Mouse (Mus musculus): ENCODE data around the gene Coq8b. TPM values are rescaled to one million over a fixed set of nuclear protein-coding genes. Genes with fewer than 3 reads are reported as not detected.

Gene Coq8b
- polyA plus RNA-seq, 1 experiment: 31.8 TPM

- Histone ChIP-seq H3K4me1 (ENCODE audit: control insufficient read depth, insufficient read depth, low read length) (peaks cover 9% of the 10 kb centered on the region), H3K27ac (ENCODE audit: insufficient read depth, low read length) (peak overlapping the region; percentile 63; the same call in 1 of the 2 replicates), H3K4me3 (ENCODE audit: insufficient read depth, low read length) (peak overlapping the region; percentile 41)
- no peak for TF ChIP-seq CTCF (IDR thresholded peaks at IDR 0.05; ENCODE audit: extremely low read depth, insufficient read depth, low read length)
Measured at GRCm38 (mm10) chr7:27227676-27228075, 5.1 kb upstream of the Coq8b start.

GRCm38 (mm10) chr7:27228281-27228821, 4.5 kb upstream of the Coq8b start, which contains the start of gene Itpkc:
Itpkc (minus strand) TSS chr7:27228661.
- TF ChIP-seq CTCF (IDR thresholded peaks at IDR 0.05; ENCODE audit: extremely low read depth, insufficient read depth, low read length) (no peak), POLR2A (IDR thresholded peaks at IDR 0.05; ENCODE audit: extremely low read depth, insufficient read depth, low read length) (peak; percentile 93)
- Histone ChIP-seq H3K4me1 (ENCODE audit: control insufficient read depth, insufficient read depth, low read length) (peaks cover 9% of the 10 kb centered on the region), H3K4me3 (ENCODE audit: insufficient read depth, low read length) (peak within 1 kb of the TSS; percentile 41), H3K27ac (ENCODE audit: insufficient read depth, low read length) (peak within 1 kb of the TSS; percentile 63)

DNA sequence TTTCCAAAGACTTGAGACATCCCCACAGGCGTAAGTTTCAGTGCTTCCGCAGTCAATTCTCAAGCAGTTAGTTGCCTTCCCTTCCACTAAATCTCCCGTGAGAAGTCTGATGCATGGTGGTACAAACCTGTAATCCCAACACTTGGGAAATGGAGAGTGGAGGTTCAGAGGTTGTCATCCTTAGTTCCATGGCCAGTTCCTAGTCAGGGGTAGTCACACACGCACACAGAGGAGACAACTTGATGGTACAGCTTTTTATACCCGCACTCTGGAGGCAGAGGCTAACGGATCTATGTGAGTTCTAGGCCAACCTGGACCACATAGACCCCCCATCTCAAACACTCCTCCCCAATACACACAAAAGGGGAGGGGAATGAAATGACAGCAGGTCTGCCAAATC, 4.0 kb upstream of the Coq8b start:
- TF ChIP-seq CTCF (IDR thresholded peaks at IDR 0.05; ENCODE audit: extremely low read depth, insufficient read depth, low read length) (no peak), POLR2A (IDR thresholded peaks at IDR 0.05; ENCODE audit: extremely low read depth, insufficient read depth, low read length) (no peak)
- Histone ChIP-seq H3K4me1 (ENCODE audit: control insufficient read depth, insufficient read depth, low read length) (peaks cover 11% of the 10 kb centered on the region), H3K4me3 (ENCODE audit: insufficient read depth, low read length) (peak overlapping the region; percentile 41), H3K27ac (ENCODE audit: insufficient read depth, low read length) (peak overlapping the region; percentile 55)

GRCm38 (mm10) chr7:27230781-27231180, 2.0 kb upstream of the Coq8b start:
- no peak for TF ChIP-seq POLR2A (IDR thresholded peaks at IDR 0.05; ENCODE audit: extremely low read depth, insufficient read depth, low read length)
- no peak for TF ChIP-seq CTCF (IDR thresholded peaks at IDR 0.05; ENCODE audit: extremely low read depth, insufficient read depth, low read length)
- Histone ChIP-seq H3K4me1 (ENCODE audit: control insufficient read depth, insufficient read depth, low read length) (peaks cover 3% of the 10 kb centered on the region), H3K4me3 (ENCODE audit: insufficient read depth, low read length) (no peak overlapping the region), H3K27ac (ENCODE audit: insufficient read depth, low read length) (no peak overlapping the region)

- H3K4me3 ChIP-seq (ENCODE audit: insufficient read depth, low read length): no peak overlapping the region
- H3K27ac ChIP-seq (ENCODE audit: insufficient read depth, low read length): peak overlapping the region; percentile 41
- H3K4me1 ChIP-seq (ENCODE audit: control insufficient read depth, insufficient read depth, low read length): peaks cover 2% of the 10 kb centered on the region; the same call in 1 of the 2 replicates
- no peak for TF ChIP-seq CTCF (IDR thresholded peaks at IDR 0.05; ENCODE audit: extremely low read depth, insufficient read depth, low read length)
- 0 out of 2 replicates have a peak, but pooled peaks have one; percentile 21 for TF ChIP-seq POLR2A (IDR thresholded peaks at IDR 0.05; ENCODE audit: extremely low read depth, insufficient read depth, low read length)
Measured at GRCm38 (mm10) chr7:27231693-27232331, 1.0 kb upstream of the Coq8b start.

DNA sequence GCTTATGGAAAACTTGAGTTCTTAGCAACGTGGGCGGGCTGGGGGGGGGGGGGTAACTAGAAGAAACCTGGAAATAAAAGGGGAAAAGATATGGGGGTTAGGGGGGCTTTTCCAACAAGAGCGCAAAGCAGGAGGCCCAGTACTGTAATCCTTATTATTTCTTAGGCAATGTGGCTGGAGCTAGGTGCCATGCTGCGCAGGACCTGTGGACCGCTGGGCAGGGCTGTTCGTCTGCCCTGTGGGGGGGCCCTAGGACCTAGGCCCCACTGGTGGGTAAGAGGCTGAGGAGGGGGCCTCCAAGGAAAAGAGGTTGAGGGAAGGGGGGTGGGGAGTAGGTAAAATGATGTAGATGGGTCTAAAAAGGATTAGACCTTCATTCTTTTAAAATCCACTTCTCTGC, 477 bp downstream of the Coq8b start:
- H3K4me3 ChIP-seq (ENCODE audit: insufficient read depth, low read length): peak overlapping the region; percentile 47
- H3K27ac ChIP-seq (ENCODE audit: insufficient read depth, low read length): no peak overlapping the region
- TF ChIP-seq POLR2A (IDR thresholded peaks at IDR 0.05; ENCODE audit: extremely low read depth, insufficient read depth, low read length): no peak
- no peak for TF ChIP-seq CTCF (IDR thresholded peaks at IDR 0.05; ENCODE audit: extremely low read depth, insufficient read depth, low read length)
- peaks cover 2% of the 10 kb centered on the region; the same call in 1 of the 2 replicates for H3K4me1 ChIP-seq (ENCODE audit: control insufficient read depth, insufficient read depth, low read length)

DNA sequence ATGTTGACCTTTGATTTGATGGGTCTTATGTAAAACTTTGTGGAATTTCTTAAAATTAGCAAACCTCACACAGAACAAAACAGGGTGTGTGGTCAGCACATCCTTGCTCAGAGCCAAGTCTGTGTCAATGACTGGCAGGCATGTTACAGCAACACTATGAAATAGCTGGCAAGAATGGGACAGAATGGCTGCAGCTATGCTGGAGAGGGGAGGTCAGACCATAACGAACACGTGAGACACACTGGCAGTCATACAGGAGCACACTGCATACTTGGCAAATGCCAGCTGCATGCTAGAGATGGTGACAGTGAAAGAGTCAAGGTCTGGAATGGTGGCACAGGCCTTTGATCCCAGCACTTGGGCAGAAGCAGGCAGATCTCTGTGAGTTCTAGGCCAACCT, 2.9 kb downstream of the Coq8b start:
- Histone ChIP-seq H3K4me1 (ENCODE audit: control insufficient read depth, insufficient read depth, low read length) (peaks cover 2% of the 10 kb centered on the region; the same call in 1 of the 2 replicates), H3K4me3 (ENCODE audit: insufficient read depth, low read length) (no peak overlapping the region), H3K27ac (ENCODE audit: insufficient read depth, low read length) (no peak overlapping the region)
- TF ChIP-seq POLR2A (IDR thresholded peaks at IDR 0.05; ENCODE audit: extremely low read depth, insufficient read depth, low read length) (no peak), CTCF (IDR thresholded peaks at IDR 0.05; ENCODE audit: extremely low read depth, insufficient read depth, low read length) (no peak)

DNA sequence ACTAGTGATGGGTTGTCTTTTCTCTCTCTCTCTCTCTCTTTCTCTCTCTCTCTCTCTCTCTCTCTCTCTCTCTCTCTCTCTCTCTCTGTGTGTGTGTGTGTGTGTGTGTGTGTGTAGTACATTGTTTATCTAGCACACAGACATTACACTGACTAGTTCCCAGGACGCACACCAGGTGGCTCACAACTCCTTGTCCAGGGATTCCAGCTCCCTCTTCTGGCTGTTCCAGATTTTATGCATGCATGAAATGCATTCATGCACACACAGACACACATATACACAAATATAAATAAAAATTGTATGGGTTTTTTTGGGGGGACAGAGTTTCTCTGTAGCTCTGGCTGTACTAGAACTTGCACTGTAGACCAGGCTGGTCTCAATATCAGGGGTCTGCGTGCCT, 4.7 kb downstream of the Coq8b start:
- no peak overlapping the region for H3K27ac ChIP-seq (ENCODE audit: insufficient read depth, low read length)
- peaks cover 2% of the 10 kb centered on the region; the same call in 1 of the 2 replicates for H3K4me1 ChIP-seq (ENCODE audit: control insufficient read depth, insufficient read depth, low read length)
- no peak for TF ChIP-seq POLR2A (IDR thresholded peaks at IDR 0.05; ENCODE audit: extremely low read depth, insufficient read depth, low read length)
- no peak for TF ChIP-seq CTCF (IDR thresholded peaks at IDR 0.05; ENCODE audit: extremely low read depth, insufficient read depth, low read length)
- H3K4me3 ChIP-seq (ENCODE audit: insufficient read depth, low read length): no peak overlapping the region

DNA sequence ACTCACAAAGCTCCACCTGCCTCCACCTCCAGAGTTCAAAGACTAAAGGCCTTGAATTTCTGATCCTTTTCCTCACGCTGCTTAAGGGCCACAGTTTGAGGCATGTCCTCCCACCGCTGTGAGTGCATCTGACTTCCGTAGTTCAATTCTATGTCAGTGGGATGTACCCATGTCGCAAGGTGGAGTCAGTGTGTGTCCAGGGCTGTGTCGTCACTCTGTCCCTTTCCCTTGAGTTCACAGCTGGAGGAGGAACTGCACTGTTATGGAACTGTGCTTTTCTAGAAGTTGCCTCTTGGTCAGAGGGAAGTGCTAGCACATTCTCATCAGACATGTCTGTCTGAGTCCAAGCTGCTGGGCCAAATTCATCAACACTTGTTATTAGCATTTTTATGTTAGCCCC, 5.7 kb downstream of the Coq8b start:
- Histone ChIP-seq H3K27ac (ENCODE audit: insufficient read depth, low read length) (no peak overlapping the region), H3K4me3 (ENCODE audit: insufficient read depth, low read length) (no peak overlapping the region), H3K4me1 (ENCODE audit: control insufficient read depth, insufficient read depth, low read length) (peaks cover 2% of the 10 kb centered on the region; the same call in 1 of the 2 replicates)
- TF ChIP-seq CTCF (IDR thresholded peaks at IDR 0.05; ENCODE audit: extremely low read depth, insufficient read depth, low read length) (no peak), POLR2A (IDR thresholded peaks at IDR 0.05; ENCODE audit: extremely low read depth, insufficient read depth, low read length) (no peak)

DNA sequence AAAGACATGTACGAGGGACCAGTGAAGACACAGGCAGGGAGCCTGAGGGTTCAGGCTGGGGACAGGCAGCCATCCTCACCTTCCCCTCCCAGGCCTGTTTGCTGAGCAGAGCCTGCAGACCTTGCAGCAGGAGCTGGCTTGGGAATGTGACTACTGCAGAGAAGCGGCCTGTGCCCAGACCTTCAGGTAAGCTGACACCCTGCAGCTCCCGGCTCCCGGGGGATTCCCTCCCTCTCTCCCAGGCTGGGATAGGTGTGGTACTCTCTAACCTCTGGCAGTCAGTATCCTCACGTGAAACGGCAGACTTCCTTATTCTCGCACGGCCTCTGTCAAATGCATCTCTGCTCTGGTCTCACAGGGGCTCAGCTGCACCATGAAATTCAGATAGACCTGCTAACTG, 10.4 kb downstream of the Coq8b start:
- Histone ChIP-seq H3K4me1 (ENCODE audit: control insufficient read depth, insufficient read depth, low read length) (no peaks in the 10 kb centered on the region), H3K4me3 (ENCODE audit: insufficient read depth, low read length) (no peak overlapping the region), H3K27ac (ENCODE audit: insufficient read depth, low read length) (no peak overlapping the region)
- TF ChIP-seq CTCF (IDR thresholded peaks at IDR 0.05; ENCODE audit: extremely low read depth, insufficient read depth, low read length) (no peak), POLR2A (IDR thresholded peaks at IDR 0.05; ENCODE audit: extremely low read depth, insufficient read depth, low read length) (no peak)
